Mouse (Mus musculus) 416B (cell line): Measurements from ENCODE around the gene Paxx.

Experiments used
- DNase-seq: peaks from one replicate; pipeline ENCODE4 v3.0.0; 2011; ENCODE audit warnings: low read depth

Paxx gene

GRCm38 (mm10) chr2:25408908-25409307, 52.0 kb downstream of the Paxx start:
- no peak for DNase-seq
